Mouse (Mus musculus) embryonic fibroblast, embryonic 13.5 days (primary cell): ENCODE results near the gene Arnt2.

ENCODE experiments used
- CTCF ChIP-seq: IDR thresholded peaks from 2 replicates; pipeline ENCODE4 v1.5.1; 2011; ENCODE audit warnings: mild to moderate bottlenecking, control low read depth, low read length, moderate library complexity, borderline replicate concordance; ENCODE audit not compliant: insufficient read depth
- POLR2A ChIP-seq: IDR thresholded peaks from 2 replicates; pipeline ENCODE4 v1.6.1; 2011; ENCODE audit warnings: low read depth, mild to moderate bottlenecking, control low read depth, low read length, moderate library complexity

DNA sequence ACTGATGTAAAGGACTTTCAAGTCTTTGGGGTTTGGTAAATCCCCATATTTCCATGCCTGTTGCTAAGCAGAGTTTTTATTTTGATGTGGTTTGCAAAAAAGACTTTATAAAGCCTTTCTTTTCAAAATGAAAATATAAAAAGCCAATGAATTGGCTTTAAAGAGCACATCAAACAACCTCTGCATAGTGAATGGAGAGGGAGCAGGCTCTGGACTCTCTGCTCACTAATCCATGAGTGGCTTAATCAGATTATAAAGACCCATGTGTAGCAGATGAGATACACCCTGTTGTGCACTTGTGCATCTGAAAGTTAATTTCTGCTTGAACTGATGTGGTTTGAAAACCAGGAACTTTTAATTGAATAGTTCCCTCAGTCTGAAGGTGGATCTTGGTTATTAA, 38.5 kb upstream of the Arnt2 start:
- no peak for TF ChIP-seq CTCF
- TF ChIP-seq POLR2A, result no peak
